Mouse (Mus musculus): ENCODE measurements around the gene Emx1. TPM values are rescaled to one million over a fixed set of nuclear protein-coding genes. Genes with fewer than 3 reads are reported as not detected.
A peak's percentile ranks its signal among the peaks of the same experiment; 100 is the strongest.
"Not testable (repeated sequence)": the region's sequence is repeated elsewhere in the genome, so short reads cannot be mapped to it uniquely, and the experiment has no call there.

The Emx1 gene
- polyA plus RNA-seq (2012; rRNA removed) = not detected in 2 replicates

DNA sequence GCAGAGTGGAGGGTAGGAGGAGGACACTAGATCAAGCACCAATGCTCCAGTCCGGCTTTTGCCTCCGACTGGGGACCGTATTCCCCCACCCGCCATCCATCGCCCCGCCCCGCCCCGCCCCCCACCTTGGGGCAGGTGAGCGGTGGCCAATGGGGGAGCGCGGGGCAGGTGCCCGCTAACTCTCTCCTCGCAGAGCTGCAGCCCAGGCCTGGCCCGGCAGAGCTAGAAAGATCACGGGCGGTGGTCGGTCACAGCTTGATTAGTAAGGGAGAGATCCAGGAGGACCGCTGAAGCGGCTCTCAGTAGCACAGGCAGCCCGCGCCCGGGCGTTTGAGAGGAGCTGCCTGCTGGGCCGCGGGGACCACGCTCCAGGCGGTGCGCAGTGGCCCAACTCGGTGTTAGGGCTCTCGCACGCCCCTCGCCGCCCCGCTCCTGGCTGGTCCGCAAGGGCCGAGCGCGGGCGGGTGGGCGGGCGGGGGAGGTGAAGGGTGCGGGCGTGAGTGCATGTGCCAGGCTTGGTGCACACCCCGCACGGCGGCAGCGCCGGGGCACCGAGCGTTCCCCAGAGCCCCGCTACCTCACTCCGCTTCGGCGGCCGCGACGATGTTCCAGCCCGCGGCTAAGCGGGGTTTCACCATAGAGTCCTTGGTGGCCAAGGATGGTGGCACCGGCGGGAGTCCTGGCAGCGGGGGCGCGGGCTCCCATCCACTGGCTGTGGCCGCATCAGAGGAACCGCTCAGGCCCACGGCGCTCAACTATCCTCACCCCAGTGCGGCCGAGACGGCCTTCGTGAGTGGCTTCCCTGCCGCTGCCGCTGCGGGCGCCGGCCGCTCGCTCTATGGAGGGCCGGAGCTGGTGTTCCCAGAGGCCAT, at the start of gene Emx1:
Gene Emx1, plus strand, starts transcription at position 99 of the 872 bp plus-strand sequence.
- 1% methylated on average over 78 of the region's 81 CpGs for WGBS
- Histone ChIP-seq H3K4me1 (ENCODE audit: control insufficient read depth, insufficient read depth, low read length) (peaks cover 3% of the 10 kb centered on the region; the same call in 1 of the 2 replicates), H3K4me3 (replicated peaks; ENCODE audit: extremely low read depth, low read depth, low read length) (no peak within 1 kb of the TSS)
- DNase-seq = peak; percentile 31
- TF ChIP-seq CTCF (IDR thresholded peaks at IDR 0.05; ENCODE audit: insufficient read depth, low read length) (no peak), POLR2A (IDR thresholded peaks at IDR 0.05; ENCODE audit: borderline replicate concordance, extremely low read depth, low read depth, low read length) (no peak)

DNA sequence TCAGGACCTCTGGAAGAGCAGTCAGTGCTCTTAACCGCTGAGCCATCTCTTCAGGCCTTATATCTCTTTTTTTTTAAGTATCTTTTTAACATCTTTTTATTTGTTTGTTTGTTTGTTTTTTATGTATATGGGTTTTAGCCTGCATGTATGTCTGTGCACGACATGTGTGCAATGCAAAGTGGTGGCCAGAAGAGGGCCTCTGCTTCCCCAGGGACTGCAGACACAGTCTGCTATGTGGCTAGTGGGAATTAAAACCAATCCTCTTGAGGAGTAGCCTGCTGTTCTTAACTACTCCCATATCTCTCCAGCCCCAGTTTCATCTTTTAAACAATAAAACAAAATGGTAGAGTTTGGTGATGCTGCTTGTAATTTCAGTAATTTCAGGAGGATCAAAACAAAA, 47.7 kb upstream of the Emx1 start:
- DNase-seq = no peak
- peaks cover 5% of the 10 kb centered on the region for H3K4me1 ChIP-seq (ENCODE audit: control insufficient read depth, insufficient read depth, low read length)
- no peak overlapping the region for H3K4me3 ChIP-seq (replicated peaks; ENCODE audit: extremely low read depth, low read depth, low read length)
- WGBS = 98% methylated on average over 2 of the region's 2 CpGs
- no peak for TF ChIP-seq POLR2A (IDR thresholded peaks at IDR 0.05; ENCODE audit: borderline replicate concordance, extremely low read depth, low read depth, low read length)
- no peak for TF ChIP-seq CTCF (IDR thresholded peaks at IDR 0.05; ENCODE audit: insufficient read depth, low read length)

DNA sequence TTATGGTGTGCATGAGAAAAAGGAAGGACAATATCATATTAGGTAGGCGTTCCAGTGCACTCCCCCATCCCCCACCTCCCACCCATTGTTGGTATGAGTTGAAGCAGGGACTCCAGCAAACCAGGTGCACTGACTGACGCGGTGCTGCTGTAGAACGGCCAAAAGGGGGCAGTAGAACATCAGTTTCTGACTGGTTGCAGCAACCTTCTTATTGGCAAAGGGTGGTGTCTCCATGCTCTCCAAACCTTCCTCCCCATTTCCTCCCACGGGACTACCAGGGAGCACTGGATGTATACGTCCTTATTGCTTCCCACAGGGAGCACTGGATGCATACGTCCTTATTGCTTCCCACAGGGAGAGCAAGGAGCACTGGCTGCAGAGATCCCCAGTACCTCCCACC, 46.2 kb upstream of the Emx1 start:
- WGBS = 7% methylated on average over 7 of the region's 7 CpGs
- TF ChIP-seq CTCF (IDR thresholded peaks at IDR 0.05; ENCODE audit: insufficient read depth, low read length) = peak; percentile 69

DNA sequence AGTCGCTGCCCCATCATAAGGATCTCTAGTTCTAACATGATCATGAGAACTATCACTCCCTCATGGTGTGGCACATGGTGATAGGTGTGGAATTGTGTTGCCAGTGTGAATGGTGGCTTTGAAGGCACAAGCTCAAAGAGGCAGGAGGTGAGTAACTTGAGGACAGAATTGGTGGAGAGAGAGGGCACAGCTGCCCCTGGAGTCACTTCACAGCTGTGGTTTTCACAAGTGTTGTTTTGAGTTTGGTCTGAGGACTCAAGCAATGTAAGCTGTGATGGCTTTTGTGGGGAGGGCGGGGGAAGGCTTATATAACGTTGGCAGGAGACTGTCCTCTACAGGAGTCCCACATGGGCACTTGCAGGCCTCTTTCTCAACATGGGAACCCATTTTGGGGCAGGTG, 42.8 kb upstream of the Emx1 start:
- no peaks in the 10 kb centered on the region for H3K4me1 ChIP-seq (ENCODE audit: control insufficient read depth, insufficient read depth, low read length)
- 62% methylated on average over 3 of the region's 3 CpGs for WGBS
- TF ChIP-seq CTCF (IDR thresholded peaks at IDR 0.05; ENCODE audit: insufficient read depth, low read length) = no peak
- no peak for TF ChIP-seq POLR2A (IDR thresholded peaks at IDR 0.05; ENCODE audit: borderline replicate concordance, extremely low read depth, low read depth, low read length)
- DNase-seq = no peak
- no peak overlapping the region for H3K4me3 ChIP-seq (replicated peaks; ENCODE audit: extremely low read depth, low read depth, low read length)

More for the DNA sequence above, 46.2 kb upstream of the Emx1 start:
- H3K4me3 ChIP-seq (replicated peaks; ENCODE audit: extremely low read depth, low read depth, low read length); DNase-seq; H3K4me1 ChIP-seq (ENCODE audit: control insufficient read depth, insufficient read depth, low read length): not testable (repeated sequence)

DNA sequence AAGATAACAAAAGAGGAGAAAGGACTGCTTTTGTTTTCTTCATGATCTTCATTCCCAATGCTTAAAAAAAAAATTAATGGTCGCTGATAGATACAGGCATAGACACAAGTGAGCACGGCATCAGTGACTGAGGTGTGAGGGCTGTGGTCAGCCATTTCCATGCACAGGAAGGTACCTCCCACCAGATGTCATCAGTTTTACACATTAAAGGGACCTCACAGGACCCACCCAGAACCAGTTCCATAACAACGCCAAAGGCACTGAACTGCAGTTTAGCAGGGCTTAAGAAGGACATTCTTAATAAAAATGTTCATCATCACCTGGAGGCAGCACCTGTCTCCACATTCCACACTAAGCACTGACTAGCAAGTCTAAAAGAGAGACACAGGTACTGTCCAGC, 39.6 kb upstream of the Emx1 start:
- no peak for TF ChIP-seq POLR2A (IDR thresholded peaks at IDR 0.05; ENCODE audit: borderline replicate concordance, extremely low read depth, low read depth, low read length)
- TF ChIP-seq CTCF (IDR thresholded peaks at IDR 0.05; ENCODE audit: insufficient read depth, low read length) = no peak
- Histone ChIP-seq H3K4me3 (replicated peaks; ENCODE audit: extremely low read depth, low read depth, low read length) (no peak overlapping the region), H3K4me1 (ENCODE audit: control insufficient read depth, insufficient read depth, low read length) (no peaks in the 10 kb centered on the region)
- WGBS = 47% methylated on average over 3 of the region's 3 CpGs
- DNase-seq = no peak

DNA sequence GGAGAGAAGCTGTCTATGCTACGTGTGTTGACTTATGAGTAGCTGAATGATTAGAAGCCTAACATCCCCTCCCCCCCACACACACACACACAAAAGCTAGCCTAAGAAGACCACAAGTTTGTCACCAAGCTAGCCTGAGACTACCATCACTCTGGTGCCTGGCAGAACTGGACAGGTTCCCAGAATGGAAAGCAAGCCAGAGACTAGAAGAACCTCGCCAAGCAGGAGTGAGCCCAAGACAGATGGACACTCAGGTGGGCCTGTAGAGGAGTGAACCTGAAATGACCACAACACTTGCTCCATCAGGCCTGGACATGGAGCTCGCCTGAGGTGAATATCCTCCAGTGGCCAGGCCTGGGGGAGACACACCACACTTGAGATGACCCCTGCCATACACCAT, 36.9 kb upstream of the Emx1 start:
- Histone ChIP-seq H3K4me1 (ENCODE audit: control insufficient read depth, insufficient read depth, low read length) (peaks cover 5% of the 10 kb centered on the region; the same call in 1 of the 2 replicates), H3K4me3 (replicated peaks; ENCODE audit: extremely low read depth, low read depth, low read length) (no peak overlapping the region)
- DNase-seq = no peak
- 80% methylated on average over 3 of the region's 3 CpGs for WGBS
- TF ChIP-seq CTCF (IDR thresholded peaks at IDR 0.05; ENCODE audit: insufficient read depth, low read length) (no peak), POLR2A (IDR thresholded peaks at IDR 0.05; ENCODE audit: borderline replicate concordance, extremely low read depth, low read depth, low read length) (no peak)

DNA sequence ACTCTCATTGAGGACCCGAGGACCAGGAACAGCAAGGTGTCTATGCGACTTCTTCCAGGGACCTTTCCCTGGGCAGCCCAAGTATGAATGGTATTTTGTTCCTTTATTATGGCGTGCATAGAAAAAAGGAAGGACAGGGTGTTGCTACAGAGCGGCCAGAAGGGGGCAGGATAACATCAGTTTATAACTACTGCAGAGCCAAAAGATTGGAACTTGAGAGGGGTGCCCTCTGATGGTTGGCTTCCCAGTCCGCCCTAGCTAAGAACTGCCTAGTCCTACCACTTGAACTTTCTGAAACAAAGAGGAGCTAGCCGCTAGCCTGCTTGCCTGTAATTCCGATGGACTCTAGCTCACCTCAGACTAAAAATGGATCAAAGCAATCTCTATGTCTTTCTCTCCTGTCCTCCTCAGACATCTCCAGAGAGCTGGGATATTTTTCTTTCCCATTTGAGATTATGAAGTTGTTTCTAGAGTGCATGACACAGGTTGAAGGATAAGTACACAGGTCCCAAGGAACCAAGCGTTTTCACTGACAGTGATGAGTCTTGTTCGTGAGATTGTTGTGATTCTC, 33.2 kb upstream of the Emx1 start:
- Histone ChIP-seq H3K4me1 (ENCODE audit: control insufficient read depth, insufficient read depth, low read length) (peaks cover 5% of the 10 kb centered on the region; the same call in 1 of the 2 replicates), H3K4me3 (replicated peaks; ENCODE audit: extremely low read depth, low read depth, low read length) (no peak overlapping the region)
- peak; percentile 60 for TF ChIP-seq CTCF (IDR thresholded peaks at IDR 0.05; ENCODE audit: insufficient read depth, low read length)
- no peak for TF ChIP-seq POLR2A (IDR thresholded peaks at IDR 0.05; ENCODE audit: borderline replicate concordance, extremely low read depth, low read depth, low read length)
- 16% methylated on average over 9 of the region's 9 CpGs for WGBS
- DNase-seq = peak; percentile 56

DNA sequence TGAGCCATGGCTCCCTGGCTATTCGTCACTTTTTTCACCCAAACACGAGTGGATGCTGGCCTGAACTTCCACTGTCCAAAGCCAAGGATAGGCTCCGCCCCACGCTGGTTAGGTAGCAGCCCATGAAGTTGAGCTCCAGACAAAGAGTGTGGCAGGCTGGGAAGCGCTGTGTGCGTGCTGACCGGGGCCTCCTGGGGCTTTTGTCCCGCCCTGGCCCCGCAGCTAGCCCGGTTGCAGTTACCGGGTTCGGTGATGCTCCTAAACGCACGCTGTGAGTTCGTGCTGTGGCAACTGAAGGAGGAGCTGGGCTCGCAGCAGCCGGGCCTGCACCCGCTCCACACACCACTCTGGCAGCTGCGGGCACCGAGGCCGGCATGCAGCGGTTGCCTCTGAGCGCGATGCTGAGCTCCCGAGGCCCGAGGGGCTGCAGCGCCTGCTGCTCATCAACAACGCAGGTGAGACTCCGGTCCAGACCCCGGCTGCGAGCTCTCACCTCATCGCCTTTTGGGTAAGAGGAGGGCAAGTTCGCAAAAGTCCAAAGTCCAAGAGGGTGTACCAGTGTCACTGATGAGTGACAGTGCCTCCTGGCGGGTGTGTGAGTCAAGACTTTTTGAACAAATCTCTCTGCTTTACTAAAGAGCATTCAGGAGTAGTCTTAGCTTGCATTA, 32.2 kb upstream of the Emx1 start:
- DNase-seq = peak; percentile 35
- 5% methylated on average over 34 of the region's 34 CpGs for WGBS
- Histone ChIP-seq H3K4me3 (replicated peaks; ENCODE audit: extremely low read depth, low read depth, low read length) (peak overlapping the region; percentile 49), H3K4me1 (ENCODE audit: control insufficient read depth, insufficient read depth, low read length) (peaks cover 5% of the 10 kb centered on the region; the same call in 1 of the 2 replicates)
- TF ChIP-seq CTCF (IDR thresholded peaks at IDR 0.05; ENCODE audit: insufficient read depth, low read length) (peak; percentile 47), POLR2A (IDR thresholded peaks at IDR 0.05; ENCODE audit: borderline replicate concordance, extremely low read depth, low read depth, low read length) (no peak)

DNA sequence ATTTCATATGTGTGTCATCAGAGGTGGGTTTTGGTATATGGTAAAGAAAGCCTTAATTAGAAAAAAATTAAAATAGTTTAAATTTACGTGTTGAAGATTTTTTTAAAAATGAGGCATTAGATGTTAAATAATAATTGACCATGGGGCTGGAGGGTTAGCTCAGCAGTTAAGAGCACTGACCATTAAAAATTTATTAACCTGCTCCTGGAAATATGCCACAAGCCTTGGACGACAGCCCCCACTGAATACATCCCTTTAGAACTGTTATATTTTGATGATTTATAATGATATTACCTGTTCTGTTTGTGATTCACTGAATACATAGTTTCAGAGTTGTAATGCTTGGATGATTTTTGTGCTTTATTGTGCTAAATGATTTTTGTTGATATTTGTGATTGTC, 30.7 kb upstream of the Emx1 start:
- H3K4me1 ChIP-seq (ENCODE audit: control insufficient read depth, insufficient read depth, low read length); DNase-seq; H3K4me3 ChIP-seq (replicated peaks; ENCODE audit: extremely low read depth, low read depth, low read length): not testable (repeated sequence)
- 84% methylated on average over 2 of the region's 2 CpGs for WGBS

DNA sequence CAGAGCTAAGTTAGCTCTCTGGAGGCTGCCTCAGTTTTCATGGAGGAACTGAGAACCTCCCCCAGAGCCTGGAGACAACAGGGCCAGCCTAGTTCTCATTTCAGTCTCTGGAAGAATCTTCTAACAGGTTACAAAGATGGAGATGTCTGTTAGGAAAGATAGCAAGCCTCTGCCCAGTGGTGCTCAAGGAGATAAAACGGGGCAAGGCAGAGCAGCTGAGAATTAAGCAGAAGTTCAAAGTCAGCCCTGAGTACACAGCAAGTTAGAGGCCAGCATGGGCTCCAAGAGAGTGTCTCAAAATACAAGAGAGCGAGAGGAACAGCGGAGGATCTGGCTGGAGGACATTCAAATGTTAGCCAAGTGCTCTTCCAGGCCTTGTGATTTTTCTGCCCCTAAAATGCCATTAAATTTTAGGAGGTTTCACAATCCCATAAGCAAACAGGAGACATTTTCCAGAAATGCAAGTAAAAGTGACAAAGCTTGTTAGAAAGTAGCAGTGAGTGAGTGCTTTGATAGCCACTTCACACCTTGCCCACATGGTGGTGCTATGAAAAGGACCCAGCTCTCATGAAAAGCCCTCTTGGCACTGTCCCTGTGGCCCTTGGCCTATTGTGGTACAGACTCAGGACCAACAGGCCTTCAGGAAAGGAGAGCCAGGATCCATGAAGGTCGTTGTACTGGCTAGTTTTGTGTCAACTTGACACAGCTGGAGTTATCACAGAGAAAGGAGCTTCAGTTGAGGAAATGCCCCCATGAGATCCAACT, 29.0 kb upstream of the Emx1 start:
- not testable (repeated sequence) for DNase-seq
- 59% methylated on average over 4 of the region's 4 CpGs for WGBS

More for the DNA sequence above, 29.0 kb upstream of the Emx1 start:
- not testable (repeated sequence) for H3K4me3 ChIP-seq (replicated peaks; ENCODE audit: extremely low read depth, low read depth, low read length); H3K4me1 ChIP-seq (ENCODE audit: control insufficient read depth, insufficient read depth, low read length)
